In genomic region chr15:10947852-10948251, GRCm38 (mm10) we compare ENCODE assay signal across 26 mouse cellular contexts. TPM values are rescaled to one million over a fixed set of nuclear protein-coding genes. Genes with fewer than 3 reads are reported as not detected.
DNase-seq lines count a peak whose midpoint lies in the region; ATAC-seq lines count a peak whose summit lies in the region.
"Had no signal": no experiment of that assay in that cellular context is flagged by ENCODE, and none has a peak within 500 bp of the region (broad histone marks: within the 10 kb centered on the region; RNA-seq: fewer than 3 reads in every experiment).

No protein-coding gene starts in this region.

- peaks cover 4% of the 10 kb centered on the region; the same call in 1 of the 2 replicates for H3K9me3 ChIP-seq in embryonic facial prominence, embryonic 14.5 days (ENCODE audit: control insufficient read depth, low read length)
- no peaks in the 10 kb centered on the region for H3K9me3 ChIP-seq in embryonic facial prominence, embryonic 10.5 days
- H3K9me3 ChIP-seq in liver, embryonic 13.5 days (replicated peaks) = no peaks in the 10 kb centered on the region
- no peaks in the 10 kb centered on the region for H3K9me3 ChIP-seq in liver, embryonic 12.5 days (replicated peaks)
- H3K9me3 ChIP-seq in embryonic facial prominence, embryonic 15.5 days (replicated peaks) = no peaks in the 10 kb centered on the region
- H3K9me3 ChIP-seq in kidney, embryonic 16.5 days (ENCODE audit: low read length) = no peaks in the 10 kb centered on the region
- H3K9me3 ChIP-seq: forebrain, embryonic 13.5 days; heart, embryonic 12.5 days; heart, embryonic 15.5 days; hindbrain, embryonic 10.5 days; hindbrain, embryonic 13.5 days had no signal

- H3K27me3 ChIP-seq in embryonic facial prominence, embryonic 14.5 days (replicated peaks; ENCODE audit: control insufficient read depth, insufficient read depth, low read length) = no peaks in the 10 kb centered on the region; the same call in 1 of the 2 replicates
- no peaks in the 10 kb centered on the region; the same call in 1 of the 2 replicates for H3K27me3 ChIP-seq in embryonic facial prominence, embryonic 10.5 days (replicated peaks; ENCODE audit: low read depth, poor library complexity, severe bottlenecking)
- H3K27me3 ChIP-seq in liver, embryonic 13.5 days = no peaks in the 10 kb centered on the region
- peaks cover 15% of the 10 kb centered on the region; the same call in 1 of the 2 replicates for H3K27me3 ChIP-seq in liver, embryonic 12.5 days (replicated peaks)
- H3K27me3 ChIP-seq in embryonic facial prominence, embryonic 15.5 days = no peaks in the 10 kb centered on the region
- no peaks in the 10 kb centered on the region for H3K27me3 ChIP-seq in kidney, embryonic 16.5 days (ENCODE audit: insufficient read depth, low read length)
- H3K27me3 ChIP-seq: forebrain, embryonic 13.5 days; hindbrain, embryonic 13.5 days had no signal

- H3K36me3 ChIP-seq in embryonic facial prominence, embryonic 14.5 days (ENCODE audit: control insufficient read depth, insufficient read depth, low read length) = no peaks in the 10 kb centered on the region
- H3K36me3 ChIP-seq in embryonic facial prominence, embryonic 10.5 days (replicated peaks) = no peaks in the 10 kb centered on the region
- H3K36me3 ChIP-seq in liver, embryonic 13.5 days = no peaks in the 10 kb centered on the region
- no peaks in the 10 kb centered on the region for H3K36me3 ChIP-seq in liver, embryonic 12.5 days
- H3K36me3 ChIP-seq in embryonic facial prominence, embryonic 15.5 days = no peaks in the 10 kb centered on the region
- H3K36me3 ChIP-seq in kidney, embryonic 16.5 days (ENCODE audit: insufficient read depth, low read length) = no peaks in the 10 kb centered on the region
- H3K36me3 ChIP-seq: heart, embryonic 12.5 days; heart, embryonic 15.5 days; hindbrain, embryonic 10.5 days; hindbrain, embryonic 13.5 days had no signal

- H3K4me1 ChIP-seq in embryonic facial prominence, embryonic 14.5 days (ENCODE audit: control insufficient read depth, insufficient read depth, low read length) = peaks cover 7% of the 10 kb centered on the region
- H3K4me1 ChIP-seq in embryonic facial prominence, embryonic 10.5 days = peaks cover 4% of the 10 kb centered on the region; the same call in 1 of the 2 replicates
- H3K4me1 ChIP-seq in liver, embryonic 13.5 days (replicated peaks) = no peaks in the 10 kb centered on the region
- no peaks in the 10 kb centered on the region for H3K4me1 ChIP-seq in liver, embryonic 12.5 days
- H3K4me1 ChIP-seq in embryonic facial prominence, embryonic 15.5 days = peaks cover 12% of the 10 kb centered on the region
- peaks cover 10% of the 10 kb centered on the region for H3K4me1 ChIP-seq in kidney, embryonic 16.5 days (ENCODE audit: insufficient read depth, low read length)
- H3K4me1 ChIP-seq: forebrain, embryonic 13.5 days; heart, embryonic 12.5 days; heart, embryonic 15.5 days had no signal

- no peak overlapping the region for H3K4me3 ChIP-seq in embryonic facial prominence, embryonic 14.5 days (ENCODE audit: low read depth, low read length)
- H3K4me3 ChIP-seq in embryonic facial prominence, embryonic 10.5 days = no peak overlapping the region
- H3K4me3 ChIP-seq in liver, embryonic 13.5 days (replicated peaks) = no peak overlapping the region
- no peak overlapping the region for H3K4me3 ChIP-seq in liver, embryonic 12.5 days
- H3K4me3 ChIP-seq in embryonic facial prominence, embryonic 15.5 days (replicated peaks) = no peak overlapping the region
- no peak overlapping the region for H3K4me3 ChIP-seq in kidney, embryonic 16.5 days (ENCODE audit: low read length)
- H3K4me3 ChIP-seq: erythroblast, embryonic 14.5 days; forebrain, embryonic 13.5 days; heart, embryonic 12.5 days; heart, embryonic 15.5 days; hindbrain, embryonic 10.5 days; hindbrain, embryonic 13.5 days had no signal

- no peak overlapping the region for H3K9ac ChIP-seq in embryonic facial prominence, embryonic 14.5 days (ENCODE audit: low read depth, low read length)
- no peak overlapping the region for H3K9ac ChIP-seq in liver, embryonic 13.5 days
- H3K9ac ChIP-seq in liver, embryonic 12.5 days = no peak overlapping the region
- H3K9ac ChIP-seq in embryonic facial prominence, embryonic 15.5 days = no peak overlapping the region
- H3K9ac ChIP-seq in kidney, embryonic 16.5 days (replicated peaks; ENCODE audit: low read length) = no peak overlapping the region
- H3K9ac ChIP-seq: forebrain, embryonic 13.5 days; heart, embryonic 12.5 days; heart, embryonic 15.5 days; hindbrain, embryonic 13.5 days had no signal

- H3K4me2 ChIP-seq in embryonic facial prominence, embryonic 14.5 days (ENCODE audit: low read depth, low read length) = no peak overlapping the region
- no peak overlapping the region for H3K4me2 ChIP-seq in liver, embryonic 13.5 days
- no peak overlapping the region for H3K4me2 ChIP-seq in liver, embryonic 12.5 days
- no peak overlapping the region for H3K4me2 ChIP-seq in embryonic facial prominence, embryonic 15.5 days (replicated peaks)
- H3K4me2 ChIP-seq in kidney, embryonic 16.5 days (replicated peaks; ENCODE audit: low read depth, low read length) = no peak overlapping the region
- H3K4me2 ChIP-seq: forebrain, embryonic 13.5 days; heart, embryonic 12.5 days; heart, embryonic 15.5 days; hindbrain, embryonic 13.5 days had no signal

- 74% methylated on average over 1 of the region's 1 CpGs for WGBS in embryonic facial prominence, embryonic 14.5 days
- WGBS in embryonic facial prominence, embryonic 10.5 days = 81% methylated on average over 1 of the region's 1 CpGs
- WGBS in liver, embryonic 13.5 days (ENCODE audit: insufficient replicate concordance) = 52% methylated on average over 1 of the region's 1 CpGs
- 65% methylated on average over 1 of the region's 1 CpGs for WGBS in liver, embryonic 12.5 days (ENCODE audit: insufficient replicate concordance)
- WGBS in embryonic facial prominence, embryonic 15.5 days = 74% methylated on average over 1 of the region's 1 CpGs
- WGBS in kidney, embryonic 16.5 days = 72% methylated on average over 1 of the region's 1 CpGs

- ATAC-seq in embryonic facial prominence, embryonic 14.5 days (ENCODE audit: low read depth) = 0 out of 2 replicates have a peak, but pooled peaks have one; percentile 60
- ATAC-seq in liver, embryonic 13.5 days (ENCODE audit: low read depth) = peak; percentile 55; the same call in 1 of the 2 replicates
- ATAC-seq in liver, embryonic 12.5 days = no peak
- peak; percentile 51; the same call in 1 of the 2 replicates for ATAC-seq in embryonic facial prominence, embryonic 15.5 days (ENCODE audit: insufficient number of reproducible peaks, low FRiP score, low TSS enrichment, low read depth)
- ATAC-seq in kidney, embryonic 16.5 days (ENCODE audit: low FRiP score, low TSS enrichment) = no peak
- ATAC-seq: activated CD4-positive, CD25-positive, alpha-beta regulatory T cell, adult 4 months; forebrain, embryonic 13.5 days; forebrain, embryonic 16.5 days; hindbrain, embryonic 16.5 days had no signal

- no peak overlapping the region for H3K27ac ChIP-seq in embryonic facial prominence, embryonic 14.5 days (replicated peaks; ENCODE audit: low read depth, low read length)
- H3K27ac ChIP-seq in embryonic facial prominence, embryonic 10.5 days (replicated peaks) = no peak overlapping the region
- H3K27ac ChIP-seq in liver, embryonic 13.5 days = no peak overlapping the region
- H3K27ac ChIP-seq in liver, embryonic 12.5 days = no peak overlapping the region
- H3K27ac ChIP-seq in embryonic facial prominence, embryonic 15.5 days (replicated peaks) = no peak overlapping the region
- H3K27ac ChIP-seq in kidney, embryonic 16.5 days (ENCODE audit: low read length) = no peak overlapping the region
- H3K27ac ChIP-seq: forebrain, embryonic 13.5 days; heart, embryonic 15.5 days; hindbrain, embryonic 10.5 days; hindbrain, embryonic 13.5 days had no signal

- DNase-seq in embryonic facial prominence, embryonic 14.5 days (ENCODE audit: low spot score) = peak; percentile 47
- no peak for DNase-seq in embryonic facial prominence, embryonic 10.5 days (ENCODE audit: low spot score)
- DNase-seq in liver, embryonic 13.5 days = no peak
- DNase-seq: adrenal gland, adult 8-10 months; adrenal gland, postnatal 25 days; cerebellum, adult 11-12 months; cerebellum, adult 8-10 months; cerebellum, postnatal 10 days; cerebellum, postnatal 36 days; embryo, embryonic 11 days; gastrocnemius, postnatal 10 days; gastrocnemius, postnatal 36 days; heart, postnatal 10 days; heart, postnatal 36 days had no signal

RNA-seq across cellular contexts. Expression of gene C1qtnf3, which starts 4.3 kb away (rescaled TPM):
- polyA plus RNA-seq in embryonic facial prominence, embryonic 14.5 days (2014; fragmentation: Nextera tagmentation; extraction: Ambion mirVana) = 115 and 159 TPM in 2 replicates
- 0.26 and 0.27 TPM in 2 replicates for polyA plus RNA-seq in embryonic facial prominence, embryonic 10.5 days (2016; fragmentation: Nextera tagmentation; extraction: Ambion mirVana)
- polyA plus RNA-seq in liver, embryonic 13.5 days (2015; fragmentation: Nextera tagmentation; extraction: Ambion mirVana) = 0.43 and 0.46 TPM in 2 replicates
- polyA plus RNA-seq in liver, embryonic 12.5 days (2016; fragmentation: Nextera tagmentation; extraction: Ambion mirVana) = 0.12 and 0.19 TPM in 2 replicates
- polyA plus RNA-seq in embryonic facial prominence, embryonic 15.5 days (2015; fragmentation: Nextera tagmentation; extraction: Ambion mirVana) = 30.9 and 44.5 TPM in 2 replicates
- polyA plus RNA-seq in kidney, embryonic 16.5 days (2015; fragmentation: Nextera tagmentation; extraction: Ambion mirVana) = 12.3 and 15.1 TPM in 2 replicates
- polyA plus RNA-seq: activated CD4-positive, CD25-positive, alpha-beta regulatory T cell, adult 4 months; erythroblast, embryonic 14.5 days had no signal

RNA-seq across cellular contexts. Expression of gene Amacr, which starts 33.7 kb away (rescaled TPM):
- 27.9 and 28.6 TPM in 2 replicates for polyA plus RNA-seq in embryonic facial prominence, embryonic 14.5 days (2014; fragmentation: Nextera tagmentation; extraction: Ambion mirVana)
- polyA plus RNA-seq in embryonic facial prominence, embryonic 10.5 days (2016; fragmentation: Nextera tagmentation; extraction: Ambion mirVana) = 14.3 and 14.7 TPM in 2 replicates
- 14.0 and 16.3 TPM in 2 replicates for polyA plus RNA-seq in liver, embryonic 13.5 days (2015; fragmentation: Nextera tagmentation; extraction: Ambion mirVana)
- 10.7 and 13.7 TPM in 2 replicates for polyA plus RNA-seq in liver, embryonic 12.5 days (2016; fragmentation: Nextera tagmentation; extraction: Ambion mirVana)
- 21.5 and 27.4 TPM in 2 replicates for polyA plus RNA-seq in embryonic facial prominence, embryonic 15.5 days (2015; fragmentation: Nextera tagmentation; extraction: Ambion mirVana)
- polyA plus RNA-seq in kidney, embryonic 16.5 days (2015; fragmentation: Nextera tagmentation; extraction: Ambion mirVana) = 37.1 and 44.4 TPM in 2 replicates

RNA-seq across cellular contexts. Expression of gene Slc45a2, which starts 52.7 kb away (rescaled TPM):
- polyA plus RNA-seq in embryonic facial prominence, embryonic 14.5 days (2014; fragmentation: Nextera tagmentation; extraction: Ambion mirVana) = 0.86 and 1.1 TPM in 2 replicates
- 0.06 and 0.39 TPM in 2 replicates for polyA plus RNA-seq in embryonic facial prominence, embryonic 10.5 days (2016; fragmentation: Nextera tagmentation; extraction: Ambion mirVana)
- polyA plus RNA-seq in liver, embryonic 13.5 days (2015; fragmentation: Nextera tagmentation; extraction: Ambion mirVana) = 0.05 TPM in 1 of 2 replicates, not detected in the other
- polyA plus RNA-seq in liver, embryonic 12.5 days (2016; fragmentation: Nextera tagmentation; extraction: Ambion mirVana) = 0.04 TPM in 1 of 2 replicates, not detected in the other
- polyA plus RNA-seq in embryonic facial prominence, embryonic 15.5 days (2015; fragmentation: Nextera tagmentation; extraction: Ambion mirVana) = 1.5 and 1.7 TPM in 2 replicates
- 0.05 TPM in 1 of 2 replicates, not detected in the other for polyA plus RNA-seq in kidney, embryonic 16.5 days (2015; fragmentation: Nextera tagmentation; extraction: Ambion mirVana)
- polyA plus RNA-seq: activated CD4-positive, CD25-positive, alpha-beta regulatory T cell, adult 4 months; erythroblast, embryonic 14.5 days; forebrain, embryonic 13.5 days; heart, embryonic 12.5 days had no signal

Comparison
In these comparisons a context has a peak if more than half of its experiments do, and no peak if none do; other contexts are left out.
1. ATAC-seq: peak in embryonic facial prominence, embryonic 14.5 days (single experiment), liver, embryonic 13.5 days (single experiment) and embryonic facial prominence, embryonic 15.5 days (single experiment); none in liver, embryonic 12.5 days (single experiment) and kidney, embryonic 16.5 days (single experiment).